Mouse (Mus musculus) large intestine, adult 2 months (tissue): ENCODE results near the gene Ppp1cc. TPM values are rescaled to one million over a fixed set of nuclear protein-coding genes. Genes with fewer than 3 reads are reported as not detected.

Experiments used
- DNase-seq: peaks from one replicate; pipeline ENCODE4 v3.0.0-alpha.2; 2012; ENCODE audit warnings: low read depth, low spot score
- WGBS: fragments of 180-500 bp; shearing (Covaris S2); methylation state at CpG from one replicate; pipeline ENCODE4 v1.1.7; 2018; 5-methylcytosine and 5-hydroxymethylcytosine counted together
- polyA plus RNA-seq: library from polyadenylated mRNA; depleted of rRNA; stranded (reverse); fragments of >200 nt; gene quantifications from 2 replicates; pipeline ENCODE4 v1.2.3, GENCODE M21; 2012; rRNA removed

Gene Ppp1cc
- polyA plus RNA-seq: 90.7 and 102 TPM in 2 replicates

- DNase-seq: peak; percentile 65
- under 1% methylated on average over 52 of the region's 54 CpGs for WGBS
These were observed at the start of gene Ppp1cc for GRCm38 (mm10) chr5:122157827-122158381. TSS of gene Ppp1cc (plus strand) at chr5:122158278.

GRCm38 (mm10) chr5:122109325-122110060, 48.6 kb upstream of the Ppp1cc start:
- no peak for DNase-seq
- 60% methylated on average over 16 of the region's 16 CpGs for WGBS

- DNase-seq: no peak
- 87% methylated on average over 13 of the region's 13 CpGs for WGBS
These were observed 47.5 kb upstream of the Ppp1cc start for GRCm38 (mm10) chr5:122110625-122111024.

- no peak for DNase-seq
- 62% methylated on average over 26 of the region's 26 CpGs for WGBS
These were observed 46.8 kb upstream of the Ppp1cc start for GRCm38 (mm10) chr5:122111091-122111932.

GRCm38 (mm10) chr5:122111933-122112248, 46.2 kb upstream of the Ppp1cc start:
- 23% methylated on average over 4 of the region's 4 CpGs for WGBS
- no peak for DNase-seq

GRCm38 (mm10) chr5:122113450-122113849, 44.6 kb upstream of the Ppp1cc start:
- DNase-seq: no peak
- 61% methylated on average over 7 of the region's 7 CpGs for WGBS

GRCm38 (mm10) chr5:122114176-122114575, 43.9 kb upstream of the Ppp1cc start:
- WGBS: 0% methylated on average over 2 of the region's 2 CpGs
- DNase-seq: no peak

GRCm38 (mm10) chr5:122115266-122115763, 42.8 kb upstream of the Ppp1cc start:
- WGBS: 67% methylated on average over 9 of the region's 9 CpGs
- DNase-seq: no peak

GRCm38 (mm10) chr5:122116243-122116642, 41.8 kb upstream of the Ppp1cc start:
- no peak for DNase-seq
- WGBS: 90% methylated on average over 6 of the region's 6 CpGs

- DNase-seq: no peak
- 43% methylated on average over 8 of the region's 8 CpGs for WGBS
These were observed 32.8 kb upstream of the Ppp1cc start for GRCm38 (mm10) chr5:122125211-122125760.

- no peak for DNase-seq
- 31% methylated on average over 16 of the region's 16 CpGs for WGBS
These were observed 28.9 kb upstream of the Ppp1cc start for GRCm38 (mm10) chr5:122129068-122129655.

GRCm38 (mm10) chr5:122130341-122130998, 27.6 kb upstream of the Ppp1cc start:
- DNase-seq: no peak
- 77% methylated on average over 11 of the region's 11 CpGs for WGBS

GRCm38 (mm10) chr5:122131076-122132051, 26.7 kb upstream of the Ppp1cc start:
- no peak for DNase-seq
- 6% methylated on average over 34 of the region's 34 CpGs for WGBS

GRCm38 (mm10) chr5:122132167-122133049, 25.7 kb upstream of the Ppp1cc start:
- 19% methylated on average over 26 of the region's 26 CpGs for WGBS
- no peak for DNase-seq

GRCm38 (mm10) chr5:122133050-122133389, 25.1 kb upstream of the Ppp1cc start:
- no peak for DNase-seq
- 78% methylated on average over 9 of the region's 9 CpGs for WGBS

GRCm38 (mm10) chr5:122134395-122135289, 23.4 kb upstream of the Ppp1cc start:
- WGBS: 93% methylated on average over 14 of the region's 14 CpGs
- no peak for DNase-seq
